Mouse (Mus musculus): ENCODE data around the gene Trir.

The Trir gene

GRCm38 (mm10) chr8:84990836-84991235 lies 35.8 kb upstream of the Trir start:
- DNase-seq (ENCODE audit: extremely low read depth, insufficient read length, low spot score) = no peak

- no peak for DNase-seq (ENCODE audit: extremely low read depth, insufficient read length, low spot score)
These were observed 32.2 kb upstream of the Trir start for GRCm38 (mm10) chr8:84994375-84994774.

- no peak for DNase-seq (ENCODE audit: extremely low read depth, insufficient read length, low spot score)
These were observed 30.9 kb upstream of the Trir start for GRCm38 (mm10) chr8:84995680-84996079.

GRCm38 (mm10) chr8:84996978-84997377 lies 29.6 kb upstream of the Trir start:
- DNase-seq (ENCODE audit: extremely low read depth, insufficient read length, low spot score) = no peak

GRCm38 (mm10) chr8:84997649-84998295 lies 28.9 kb upstream of the Trir start:
- DNase-seq (ENCODE audit: extremely low read depth, insufficient read length, low spot score) = peak; percentile 82

GRCm38 (mm10) chr8:85007686-85008085 lies 18.9 kb upstream of the Trir start:
- DNase-seq (ENCODE audit: extremely low read depth, insufficient read length, low spot score) = no peak

GRCm38 (mm10) chr8:85011242-85011641 lies 15.4 kb upstream of the Trir start:
- DNase-seq (ENCODE audit: extremely low read depth, insufficient read length, low spot score) = no peak

- no peak for DNase-seq (ENCODE audit: extremely low read depth, insufficient read length, low spot score)
These were observed 13.3 kb upstream of the Trir start for GRCm38 (mm10) chr8:85013230-85013840.

- DNase-seq (ENCODE audit: extremely low read depth, insufficient read length, low spot score) = no peak
These were observed 12.2 kb upstream of the Trir start, which contains the start of gene Best2 for GRCm38 (mm10) chr8:85014431-85014830. Gene Best2 (minus strand): TSS chr8:85014531.

GRCm38 (mm10) chr8:85016724-85017123 lies 9.9 kb upstream of the Trir start:
- no peak for DNase-seq (ENCODE audit: extremely low read depth, insufficient read length, low spot score)

- DNase-seq (ENCODE audit: extremely low read depth, insufficient read length, low spot score) = no peak
These were observed 9.4 kb upstream of the Trir start for GRCm38 (mm10) chr8:85017209-85017608.

- DNase-seq (ENCODE audit: extremely low read depth, insufficient read length, low spot score) = no peak
These were observed 5.0 kb upstream of the Trir start for GRCm38 (mm10) chr8:85021514-85022055.

- no peak for DNase-seq (ENCODE audit: extremely low read depth, insufficient read length, low spot score)
These were observed 2.8 kb upstream of the Trir start for GRCm38 (mm10) chr8:85023846-85024245.

GRCm38 (mm10) chr8:85025098-85025932 lies 1.3 kb upstream of the Trir start, which contains the start of gene Asna1:
Gene Asna1 (minus strand): TSS chr8:85025281.
- peak; percentile 79 for DNase-seq (ENCODE audit: extremely low read depth, insufficient read length, low spot score)

- DNase-seq (ENCODE audit: extremely low read depth, insufficient read length, low spot score) = no peak
These were observed 863 bp downstream of the Trir start for GRCm38 (mm10) chr8:85027516-85027855.

- no peak for DNase-seq (ENCODE audit: extremely low read depth, insufficient read length, low spot score)
These were observed 1.3 kb downstream of the Trir start for GRCm38 (mm10) chr8:85027922-85028321.

GRCm38 (mm10) chr8:85029271-85029670 lies 2.6 kb downstream of the Trir start:
- no peak for DNase-seq (ENCODE audit: extremely low read depth, insufficient read length, low spot score)

GRCm38 (mm10) chr8:85032622-85033311 lies 6.1 kb downstream of the Trir start:
- no peak for DNase-seq (ENCODE audit: extremely low read depth, insufficient read length, low spot score)

GRCm38 (mm10) chr8:85033867-85034266 lies 7.2 kb downstream of the Trir start:
- no peak for DNase-seq (ENCODE audit: extremely low read depth, insufficient read length, low spot score)

- DNase-seq (ENCODE audit: extremely low read depth, insufficient read length, low spot score) = no peak
These were observed 8.1 kb downstream of the Trir start for GRCm38 (mm10) chr8:85034764-85035163.
